Mouse (Mus musculus) embryonic stem cell, embryonic (primary cell): ENCODE data around the gene Spint4.

Experiments used
- CTCF ChIA-PET, 4 experiments: fragments of 300-600 bp in 2 of 4; fragments of 350-600 bp in 2 of 4; sonication (Branson Sonifier 250); formaldehyde crosslinking; loops; one replicate each; lab custom pipeline; 2022; ENCODE audit warnings: inconsistent platforms in 2 of 4; lab: Charles Lee
- POLR2A ChIA-PET, 4 experiments: fragments of 300-600 bp in 2 of 4; fragments of 350-600 bp in 2 of 4; sonication (Branson Sonifier 250); formaldehyde crosslinking; loops; one replicate each; lab custom pipeline; 2022; ENCODE audit warnings: antibody characterized with exemption in 4 of 4, inconsistent platforms in 1 of 4; lab: Charles Lee

Spint4 gene

GRCm38 (mm10) chr2:164748991-164749390 is 50.7 kb downstream of the Spint4 start:
- CTCF ChIA-PET = interaction anchor here in 2 of 4 experiments (0.9 to 2.2 kb wide), 2 partner anchors 45 kb away, joined by 3 to 9 read pairs; no protein-coding TSS in a partner anchor
- POLR2A ChIA-PET = interaction anchor here (0.5 to 3.2 kb wide), 19 partner anchors 9 to 306 kb away, joined by 3 to 30 read pairs (median 4); partner anchors contain the start of genes Gm20458 (in 1 of the 4), Sdc4 (in 1 of the 4), Tnnc2 (in 1 of the 4) and Ube2c (in 1 of the 4)
